Mouse (Mus musculus): ENCODE measurements around the gene Ang.
A peak's percentile ranks its signal among the peaks of the same experiment; 100 is the strongest.

Ang gene

GRCm38 (mm10) chr14:51088970-51089673 lies 1.8 kb upstream of the Ang start:
- peak; percentile 98 for DNase-seq (ENCODE audit: low spot score)

GRCm38 (mm10) chr14:51089674-51090076 lies 1.3 kb upstream of the Ang start:
- no peak for DNase-seq (ENCODE audit: low spot score)

GRCm38 (mm10) chr14:51090077-51090781 lies 721 bp upstream of the Ang start:
- DNase-seq (ENCODE audit: low spot score), result peak; percentile 84

GRCm38 (mm10) chr14:51092073-51092620 lies 1.2 kb downstream of the Ang start:
- DNase-seq (ENCODE audit: low spot score), result no peak

- DNase-seq (ENCODE audit: low spot score), result no peak
Measured at GRCm38 (mm10) chr14:51093496-51093895, 2.5 kb downstream of the Ang start.

GRCm38 (mm10) chr14:51094096-51094875 lies 3.3 kb downstream of the Ang start:
- DNase-seq (ENCODE audit: low spot score), result no peak

GRCm38 (mm10) chr14:51094921-51095320 lies 4.0 kb downstream of the Ang start:
- DNase-seq (ENCODE audit: low spot score), result no peak

- no peak for DNase-seq (ENCODE audit: low spot score)
Measured at GRCm38 (mm10) chr14:51095736-51096524, 5.0 kb downstream of the Ang start.

- peak; percentile 39 for DNase-seq (ENCODE audit: low spot score)
Measured at GRCm38 (mm10) chr14:51098300-51098699, 7.3 kb downstream of the Ang start.

GRCm38 (mm10) chr14:51098921-51099320 lies 8.0 kb downstream of the Ang start:
- no peak for DNase-seq (ENCODE audit: low spot score)

- DNase-seq (ENCODE audit: low spot score), result no peak
Measured at GRCm38 (mm10) chr14:51101284-51101683, 10.3 kb downstream of the Ang start.

GRCm38 (mm10) chr14:51103217-51103616 lies 12.3 kb downstream of the Ang start:
- DNase-seq (ENCODE audit: low spot score), result no peak

- DNase-seq (ENCODE audit: low spot score), result no peak
Measured at GRCm38 (mm10) chr14:51104366-51104765, 13.4 kb downstream of the Ang start.

GRCm38 (mm10) chr14:51106449-51106967 lies 15.6 kb downstream of the Ang start:
- no peak for DNase-seq (ENCODE audit: low spot score)

- DNase-seq (ENCODE audit: low spot score), result no peak
Measured at GRCm38 (mm10) chr14:51111966-51112365, 21.0 kb downstream of the Ang start.

GRCm38 (mm10) chr14:51113476-51113875 lies 22.5 kb downstream of the Ang start:
- DNase-seq (ENCODE audit: low spot score), result no peak

GRCm38 (mm10) chr14:51113916-51114560 lies 23.1 kb downstream of the Ang start, which contains the start of gene Eddm3b:
TSS of gene Eddm3b (plus strand) at chr14:51114426.
- DNase-seq (ENCODE audit: low spot score), result no peak

GRCm38 (mm10) chr14:51125684-51126083 lies 34.7 kb downstream of the Ang start:
- DNase-seq (ENCODE audit: low spot score), result no peak

- DNase-seq (ENCODE audit: low spot score), result no peak
Measured at GRCm38 (mm10) chr14:51127648-51128258, 36.8 kb downstream of the Ang start.
